Mouse (Mus musculus) gastrocnemius, postnatal 10 days (tissue): ENCODE measurements around the gene Lexm. TPM values are rescaled to one million over a fixed set of nuclear protein-coding genes. Genes with fewer than 3 reads are reported as not detected.

Source experiments
- DNase-seq: peaks from one replicate; pipeline ENCODE4 v3.0.0; 2021; ENCODE audit warnings: mixed read lengths
- total RNA-seq, 2 experiments: library from RNA; stranded (reverse); gene quantifications; 2 replicates each; pipeline ENCODE4 v1.2.3; 2021

Lexm gene
- total RNA-seq, 2 experiments from 2014 or later: not detected

- no peak for DNase-seq
Observed at GRCm38 (mm10) chr4:106581865-106582204, 35.2 kb downstream of the Lexm start.

- no peak for DNase-seq
Observed at GRCm38 (mm10) chr4:106581176-106581864, 35.7 kb downstream of the Lexm start.

GRCm38 (mm10) chr4:106577511-106577910, 39.5 kb downstream of the Lexm start:
- no peak for DNase-seq

- DNase-seq: no peak
Observed at GRCm38 (mm10) chr4:106575022-106575421, 42.0 kb downstream of the Lexm start.

GRCm38 (mm10) chr4:106571081-106571724, 45.8 kb downstream of the Lexm start:
- DNase-seq: no peak

- DNase-seq: no peak
Observed at GRCm38 (mm10) chr4:106569680-106570079, 47.4 kb downstream of the Lexm start.

DNA sequence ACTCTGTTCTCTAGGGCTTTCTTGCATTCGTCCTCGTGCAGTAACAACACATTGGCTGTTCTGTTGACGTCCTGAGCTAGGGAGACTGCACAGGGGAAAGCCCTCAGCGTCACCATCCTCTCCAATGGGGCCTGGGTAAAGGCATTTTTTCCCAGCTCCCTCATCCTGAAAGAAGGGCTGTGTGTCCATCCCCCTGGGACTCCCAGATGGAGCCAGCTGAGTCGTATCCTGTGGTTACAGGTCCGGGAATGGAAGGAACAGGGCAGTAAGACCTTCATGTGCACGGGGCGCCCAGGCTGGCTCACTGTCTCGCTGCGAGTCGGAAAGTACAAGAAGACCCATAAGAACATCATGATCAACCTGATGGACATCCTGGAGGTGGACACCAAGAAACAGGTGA, 52.9 kb downstream of the Lexm start:
- no peak for DNase-seq

DNA sequence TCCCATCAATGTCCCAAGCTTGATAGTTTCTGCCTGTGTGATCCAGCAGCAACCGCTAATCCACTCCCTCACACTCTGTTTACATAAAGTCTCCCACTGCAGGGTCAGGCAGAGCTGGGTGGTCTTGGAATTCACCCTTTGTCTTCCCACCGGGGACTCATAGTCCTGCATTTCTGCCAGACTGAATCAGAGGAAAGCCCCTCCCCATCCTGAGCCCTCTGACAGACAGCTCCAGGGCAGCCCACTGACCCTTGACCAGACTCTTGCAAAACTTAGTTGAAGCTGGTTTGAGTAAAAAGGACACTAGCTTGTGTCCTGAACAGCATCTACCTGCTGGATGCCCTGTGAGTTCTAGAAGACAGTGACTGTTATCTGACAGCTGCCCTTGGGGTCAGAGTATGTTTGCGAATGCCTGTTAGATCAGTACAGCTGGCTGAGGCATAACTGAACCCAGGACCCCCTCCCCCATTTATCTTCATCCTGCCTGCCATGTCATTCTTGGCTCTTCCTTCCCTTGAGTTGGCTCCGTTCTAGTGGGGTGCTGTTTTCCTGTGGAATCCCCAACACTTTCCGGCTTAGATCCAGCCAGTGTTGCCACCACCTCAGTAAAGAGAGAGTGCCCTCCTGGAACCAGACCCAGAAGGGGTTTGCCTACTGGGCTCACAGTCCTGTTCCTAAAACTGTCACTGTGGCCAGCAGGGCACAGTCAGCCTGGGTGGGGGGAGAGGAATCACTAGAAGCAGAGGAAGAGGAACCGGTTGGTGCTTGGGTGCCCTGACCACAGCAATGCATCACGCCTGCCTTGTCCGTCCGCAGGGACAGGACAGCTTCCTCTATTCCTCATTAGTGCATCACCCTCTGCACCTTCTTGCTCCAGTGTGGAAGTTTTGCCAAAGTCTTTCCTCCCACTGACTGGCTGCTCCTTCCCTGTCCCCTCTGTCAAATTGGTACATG, 53.9 kb downstream of the Lexm start:
- DNase-seq: no peak

- DNase-seq: no peak
Observed at GRCm38 (mm10) chr4:106562006-106562405, 55.0 kb downstream of the Lexm start.

DNA sequence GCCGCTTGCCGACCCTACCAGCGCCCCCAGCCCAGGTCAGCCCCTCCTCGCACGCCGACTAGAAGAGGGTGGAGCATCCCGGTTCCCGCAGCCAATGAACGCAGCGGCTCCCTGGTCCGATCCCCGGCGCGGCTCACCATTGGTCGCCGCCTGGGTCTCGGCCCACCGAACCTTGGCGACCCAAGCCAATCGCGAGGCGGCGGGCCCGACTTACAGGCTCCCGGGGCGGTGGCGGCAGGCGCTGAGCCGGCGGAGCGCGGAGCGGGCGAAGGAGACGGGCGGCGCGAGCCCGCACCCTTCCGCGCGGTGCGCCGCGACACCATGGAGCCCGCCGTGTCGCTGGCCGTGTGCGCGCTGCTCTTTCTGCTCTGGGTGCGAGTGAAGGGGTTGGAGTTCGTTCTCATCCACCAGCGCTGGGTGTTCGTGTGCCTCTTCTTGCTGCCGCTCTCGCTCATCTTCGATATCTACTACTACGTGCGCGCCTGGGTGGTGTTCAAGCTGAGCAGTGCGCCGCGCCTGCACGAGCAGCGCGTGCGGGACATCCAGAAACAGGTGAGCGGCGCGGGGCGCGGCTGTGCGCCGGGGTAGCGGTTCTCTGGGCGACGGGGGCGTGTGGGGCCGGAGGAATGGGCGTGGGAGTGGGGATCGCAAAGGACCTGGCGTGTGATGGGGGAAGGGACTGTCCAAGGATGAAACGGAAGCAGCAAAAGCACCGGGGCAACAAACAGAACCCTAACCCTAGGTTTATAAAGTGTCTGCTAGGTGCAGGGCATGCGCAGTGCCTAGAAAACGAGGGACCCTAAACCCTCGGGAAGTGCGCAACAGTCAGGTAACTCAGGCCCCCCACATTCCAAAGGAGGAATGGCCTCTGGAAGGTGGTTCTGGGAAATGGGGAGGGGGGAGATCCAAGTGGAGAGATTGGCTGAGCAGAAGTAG, 55.9 kb downstream of the Lexm start, which contains the start of gene Dhcr24:
Gene Dhcr24, plus strand, starts transcription at position 193 of the 936 bp plus-strand sequence.
- DNase-seq: peak; percentile 94

DNA sequence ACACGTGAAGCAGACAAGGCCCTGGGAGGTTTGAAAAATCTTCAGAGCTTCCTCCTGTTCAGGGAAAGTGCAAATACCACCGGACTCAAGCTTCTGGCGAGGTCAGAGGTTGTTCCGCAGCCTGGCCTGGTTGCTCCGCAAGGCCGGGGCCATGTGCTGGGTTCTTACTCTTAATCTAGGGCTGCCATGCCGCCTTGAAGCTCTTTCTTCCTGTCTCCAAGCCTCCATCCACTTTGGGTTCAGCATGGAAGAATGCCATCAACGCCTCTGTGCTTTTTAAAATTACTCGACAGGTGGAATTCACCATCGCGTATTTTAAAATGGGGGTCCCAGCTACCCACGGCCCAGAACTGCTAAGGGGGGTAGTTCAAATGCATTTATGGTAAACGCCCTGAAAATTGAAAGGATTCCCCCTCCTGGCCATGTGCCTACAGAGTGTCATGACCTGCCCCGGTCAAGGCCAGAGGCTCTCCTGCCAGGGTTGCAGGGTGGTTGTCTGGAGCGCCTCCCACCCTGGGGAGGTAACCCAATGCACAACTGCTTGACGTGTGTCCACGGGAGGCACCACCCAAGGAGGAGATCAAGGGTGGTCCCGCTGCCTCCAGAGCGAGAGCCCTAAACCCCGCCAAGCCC, 56.7 kb downstream of the Lexm start:
- DNase-seq: no peak

DNA sequence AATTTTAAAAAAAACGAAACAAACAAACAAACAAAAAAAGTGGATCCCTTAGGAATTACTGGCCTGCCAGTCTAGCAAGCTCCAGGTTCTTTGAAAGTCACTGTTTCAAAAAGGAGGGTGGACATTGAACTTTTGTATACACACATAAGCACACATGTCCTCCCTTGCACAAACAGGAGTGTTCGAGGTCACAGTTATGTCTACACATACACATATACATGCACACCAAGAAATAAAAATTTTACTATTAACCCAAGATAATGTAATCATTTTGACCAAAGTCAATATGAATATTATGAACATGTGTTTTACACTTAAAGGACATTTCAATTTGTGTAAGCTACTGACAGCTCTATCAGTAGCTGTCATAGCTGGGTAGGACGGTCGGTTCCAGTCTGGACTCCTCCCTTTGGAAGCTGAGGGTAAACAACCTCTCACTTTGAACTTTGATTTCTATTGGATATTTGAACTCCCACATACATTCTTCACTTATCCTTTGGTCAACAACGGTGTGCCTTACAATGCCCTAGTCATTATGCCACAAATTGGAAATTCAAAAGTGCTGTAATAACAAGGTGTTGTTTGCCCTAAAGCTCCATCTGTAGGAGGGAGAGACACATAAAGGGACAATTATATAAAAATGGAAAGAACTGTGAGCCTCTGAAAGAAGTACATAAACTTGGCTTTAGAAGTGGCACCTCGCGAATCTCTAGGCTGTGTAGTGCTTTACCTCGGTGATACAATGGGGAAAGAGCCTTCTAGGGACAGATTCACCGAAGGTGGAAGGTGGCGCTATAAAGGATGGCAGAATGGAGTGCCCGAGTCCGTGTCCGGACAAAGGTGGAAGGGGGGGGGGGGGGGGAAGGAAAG, 57.5 kb downstream of the Lexm start:
- no peak for DNase-seq

- no peak for DNase-seq
Observed at GRCm38 (mm10) chr4:106557978-106558377, 59.1 kb downstream of the Lexm start.

DNA sequence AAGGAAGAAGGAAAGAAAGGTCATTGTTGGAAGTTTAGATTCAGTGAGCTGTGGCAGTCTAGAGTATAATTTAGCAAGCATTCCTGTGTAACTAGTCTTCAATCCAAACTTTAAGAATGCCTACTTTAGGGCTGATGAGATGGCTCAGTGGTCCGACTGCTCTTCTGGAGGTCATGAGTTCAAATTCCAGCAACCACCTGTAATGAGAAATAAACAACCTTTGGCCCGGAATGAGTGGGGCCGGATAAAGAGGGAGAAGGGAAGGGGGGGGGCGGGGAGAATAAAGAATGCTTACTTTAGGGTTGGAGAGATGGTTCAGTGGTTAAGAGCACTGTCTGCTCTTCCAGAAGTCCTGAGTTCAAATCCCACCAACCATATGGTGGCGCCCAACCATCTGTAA, 59.8 kb downstream of the Lexm start:
- no peak for DNase-seq

GRCm38 (mm10) chr4:106550516-106551166, 66.4 kb downstream of the Lexm start:
- no peak for DNase-seq

DNA sequence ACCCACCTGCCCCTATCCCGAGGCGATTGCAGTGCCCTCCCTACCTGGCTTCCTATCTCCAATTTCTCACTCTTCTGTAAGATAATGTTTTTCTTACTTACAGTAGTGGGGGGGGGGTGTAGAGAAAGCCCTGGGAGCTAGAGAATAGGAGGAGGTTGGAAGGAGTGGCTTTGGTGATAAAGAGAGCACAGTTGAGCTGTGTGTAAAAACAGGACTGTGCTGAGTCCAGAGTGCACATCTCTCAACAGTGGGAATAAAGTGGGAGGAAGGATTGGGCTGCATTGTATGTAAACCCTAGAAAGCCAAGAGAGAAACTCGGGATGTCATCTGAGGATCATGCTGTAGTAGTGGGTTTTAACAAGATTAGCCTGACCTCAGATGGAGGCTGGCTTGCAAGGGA, 68.9 kb downstream of the Lexm start:
- no peak for DNase-seq

GRCm38 (mm10) chr4:106546896-106547295, 70.1 kb downstream of the Lexm start:
- no peak for DNase-seq

DNA sequence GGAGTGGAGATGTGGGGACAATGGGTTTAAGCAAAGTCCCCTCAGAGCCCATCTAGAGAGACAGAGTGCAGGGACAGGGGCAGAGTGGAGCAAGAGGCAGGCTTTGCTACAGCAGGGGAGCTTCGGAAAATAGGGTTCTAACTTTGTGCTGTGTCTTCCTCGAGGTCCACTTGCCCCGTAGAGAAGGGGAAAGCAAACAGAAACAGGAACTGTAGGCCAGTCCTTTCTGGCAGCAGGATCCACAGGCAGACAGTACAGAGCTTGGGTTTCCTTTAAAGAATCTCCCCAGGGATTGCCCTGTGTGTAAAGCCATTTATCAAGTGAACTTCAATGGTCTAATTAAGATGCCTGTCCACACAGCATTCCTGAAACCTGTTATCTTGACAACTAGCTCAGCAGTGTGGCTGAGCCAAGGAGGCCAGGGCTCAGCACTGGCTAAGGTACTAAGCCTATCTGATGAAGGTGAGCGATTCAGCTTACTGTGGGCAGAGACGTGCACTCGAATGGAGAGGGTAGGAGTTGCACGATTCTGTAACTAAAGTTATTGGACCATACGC, 71.1 kb downstream of the Lexm start:
- no peak for DNase-seq

DNA sequence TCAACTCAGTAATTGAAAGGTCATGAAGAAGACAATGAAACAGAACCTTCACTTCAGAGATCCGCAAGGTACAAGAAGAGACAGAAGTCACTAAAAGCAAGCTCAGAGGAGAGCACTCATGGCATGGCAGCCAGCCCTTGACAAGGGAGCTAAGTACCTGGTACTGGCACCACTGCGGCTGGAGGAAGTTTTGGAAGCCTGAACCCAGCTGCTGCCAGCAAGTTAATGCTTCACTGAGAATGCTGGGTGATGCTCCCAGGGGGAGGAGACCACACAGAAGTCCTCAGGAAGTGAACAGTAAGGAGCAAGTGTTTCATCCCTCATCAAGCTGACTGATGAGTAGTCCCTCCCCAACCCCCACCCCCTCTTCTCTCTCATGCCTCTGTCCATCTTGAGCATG, 74.8 kb downstream of the Lexm start:
- no peak for DNase-seq
